ENCODE assay signal across 28 mouse cellular contexts in genomic region chr11:68258498-68258897, GRCm38 (mm10).
"Had no signal": no experiment of that assay in that cellular context is flagged by ENCODE, and none has a peak within 500 bp of the region (broad histone marks: within the 10 kb centered on the region; RNA-seq: fewer than 3 reads in every experiment).

No protein-coding gene starts in this region.

- H3K27me3 ChIP-seq: embryonic facial prominence, embryonic 12.5 days; embryonic facial prominence, embryonic 13.5 days; embryonic facial prominence, embryonic 15.5 days; forebrain, embryonic 12.5 days; forebrain, embryonic 13.5 days; forebrain, embryonic 15.5 days had no signal

- H3K4me1 ChIP-seq: forebrain, embryonic 13.5 days; forebrain, embryonic 15.5 days had no signal

- DNase-seq: cerebellum, adult 2 months; cerebellum, adult 8-10 months; cerebellum, adult 9-10 months; cerebellum, adult 9-11 months; cerebellum, postnatal 10 days; cerebellum, postnatal 14 days; cerebellum, postnatal 25 days; cerebellum, postnatal 36 days; embryo, embryonic 11 days; forebrain, postnatal 0 days; gastrocnemius, adult 2 months; gastrocnemius, postnatal 10 days; gastrocnemius, postnatal 14 days; gastrocnemius, postnatal 25 days; gastrocnemius, postnatal 36 days; heart, adult 11 months; heart, adult 18-20 months had no signal

- H3K36me3 ChIP-seq: embryonic facial prominence, embryonic 12.5 days; embryonic facial prominence, embryonic 15.5 days; forebrain, embryonic 12.5 days; forebrain, embryonic 15.5 days had no signal

- H3K4me2 ChIP-seq: embryonic facial prominence, embryonic 12.5 days; embryonic facial prominence, embryonic 13.5 days; embryonic facial prominence, embryonic 15.5 days; forebrain, embryonic 12.5 days; forebrain, embryonic 13.5 days; forebrain, embryonic 15.5 days had no signal

- H3K9ac ChIP-seq: embryonic facial prominence, embryonic 12.5 days; embryonic facial prominence, embryonic 13.5 days; embryonic facial prominence, embryonic 15.5 days; forebrain, embryonic 12.5 days; forebrain, embryonic 13.5 days; forebrain, embryonic 15.5 days; forebrain, postnatal 0 days had no signal

- H3K27ac ChIP-seq: embryonic facial prominence, embryonic 10.5 days; embryonic facial prominence, embryonic 12.5 days; embryonic facial prominence, embryonic 13.5 days; embryonic facial prominence, embryonic 15.5 days; forebrain, embryonic 10.5 days; forebrain, embryonic 12.5 days; forebrain, embryonic 13.5 days; forebrain, embryonic 15.5 days; gastrocnemius, adult 2 months had no signal

- H3K4me3 ChIP-seq: embryonic facial prominence, embryonic 10.5 days; embryonic facial prominence, embryonic 12.5 days; embryonic facial prominence, embryonic 13.5 days; embryonic facial prominence, embryonic 15.5 days; erythroblast, embryonic 14.5 days; forebrain, embryonic 10.5 days; forebrain, embryonic 12.5 days; forebrain, embryonic 13.5 days; forebrain, embryonic 15.5 days; gastrocnemius, adult 2 months had no signal

- ATAC-seq: forebrain, embryonic 13.5 days; forebrain, embryonic 14.5 days; forebrain, embryonic 15.5 days; forebrain, embryonic 16.5 days; forebrain, postnatal 0 days had no signal

- H3K9me3 ChIP-seq: embryonic facial prominence, embryonic 10.5 days; embryonic facial prominence, embryonic 12.5 days; embryonic facial prominence, embryonic 13.5 days; embryonic facial prominence, embryonic 15.5 days; forebrain, embryonic 10.5 days; forebrain, embryonic 12.5 days; forebrain, embryonic 13.5 days; forebrain, embryonic 15.5 days had no signal
